Mouse (Mus musculus) inflammation-experienced regulatory T-cells (primary cell): ENCODE data around the gene Cenpb. TPM values are rescaled to one million over a fixed set of nuclear protein-coding genes. Genes with fewer than 3 reads are reported as not detected.

Experiments used
- polyA plus RNA-seq, 2 experiments: library from polyadenylated mRNA; unstranded; fragments of 100-300 nt; shearing (Covaris generic); gene quantifications; one replicate each; pipeline ENCODE4 v1.2.1; 2017

The Cenpb gene
- polyA plus RNA-seq: 10 to 100 TPM in 1 of 2 experiments, 1 to 10 TPM in 1; 7.6 to 11.6 TPM

DNA sequence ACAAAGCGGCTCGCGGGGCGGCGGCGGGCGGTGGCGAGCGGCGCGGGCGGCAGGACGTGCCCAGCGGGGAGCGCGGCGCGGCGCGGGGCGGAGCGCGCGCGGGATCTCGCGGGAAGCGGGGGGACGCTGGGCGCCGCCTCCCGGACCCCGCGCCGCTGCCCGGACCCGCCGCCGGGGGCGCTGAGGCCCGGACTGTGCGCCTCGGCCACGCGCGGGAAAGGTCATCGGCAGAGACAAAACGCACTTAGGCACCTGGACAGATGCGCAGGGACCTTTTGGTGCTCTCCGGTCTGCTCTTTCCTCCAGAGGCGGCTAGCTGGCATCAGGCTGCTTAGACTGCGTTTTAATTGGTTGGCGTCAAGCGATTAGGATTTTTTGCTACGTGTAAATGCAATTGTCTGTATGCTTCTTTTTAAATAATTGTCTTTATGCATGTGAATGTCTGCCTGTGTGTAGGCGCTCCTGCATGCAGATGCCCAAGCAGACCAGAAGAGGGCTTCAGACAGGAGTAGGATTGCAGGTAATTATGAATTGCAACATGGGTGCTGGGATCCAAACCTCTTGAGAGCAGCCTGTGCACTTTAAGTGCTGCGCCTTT, at the start of gene Cenpb:
Gene Cenpb, minus strand, starts transcription at position 78 of the 598 bp plus-strand sequence.

GRCm38 (mm10) chr2:131206778-131207177, 26.9 kb upstream of the Cenpb start, which contains the start of gene Ap5s1:
Ap5s1 (plus strand) TSS chr2:131207078.

DNA sequence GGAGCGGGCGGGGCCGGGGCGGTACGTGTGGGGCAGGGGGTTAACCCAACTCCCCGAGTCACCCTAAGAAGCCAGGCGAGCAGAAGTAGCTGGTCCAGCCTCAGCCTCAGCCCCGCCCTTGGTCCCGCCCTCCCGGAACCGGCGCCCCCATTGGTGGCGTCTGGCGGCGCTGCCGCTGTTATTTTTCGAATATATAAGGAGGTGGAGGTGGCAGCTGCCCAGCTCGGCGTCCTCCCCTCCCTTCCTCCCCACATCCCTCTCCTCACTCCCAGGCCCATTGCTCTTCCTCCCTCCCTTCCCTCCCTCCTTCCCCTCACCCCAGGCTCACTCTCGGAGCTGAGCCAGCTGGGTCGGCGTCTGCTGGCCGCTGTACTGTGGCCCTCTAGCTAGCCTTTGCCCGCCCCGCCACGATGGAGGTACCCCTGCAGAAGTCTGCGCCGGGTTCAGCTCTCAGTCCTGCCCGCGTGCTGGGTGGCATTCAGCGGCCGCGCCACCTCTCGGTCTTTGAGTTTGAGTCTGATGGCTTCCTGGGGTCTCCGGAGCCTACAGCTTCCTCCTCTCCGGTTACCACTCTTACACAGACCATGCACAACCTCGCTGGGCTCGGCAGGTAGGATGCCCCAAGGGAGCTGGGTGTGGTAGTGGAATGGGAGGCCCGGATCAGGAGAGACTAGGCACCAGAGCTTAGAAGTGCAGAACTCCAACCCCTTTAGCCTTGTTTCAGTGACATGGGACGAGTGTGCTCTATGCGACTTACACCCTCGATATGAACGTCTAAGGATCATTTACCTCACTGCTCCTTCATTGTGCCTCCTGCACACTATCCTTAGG, 7.1 kb upstream of the Cenpb start, which contains the start of the genes Cdc25b and Spef1:
Gene Cdc25b, plus strand, starts transcription at position 179 of the 831 bp plus-strand sequence.
Gene Spef1, minus strand, starts transcription at position 512 of the 831 bp plus-strand sequence.

DNA sequence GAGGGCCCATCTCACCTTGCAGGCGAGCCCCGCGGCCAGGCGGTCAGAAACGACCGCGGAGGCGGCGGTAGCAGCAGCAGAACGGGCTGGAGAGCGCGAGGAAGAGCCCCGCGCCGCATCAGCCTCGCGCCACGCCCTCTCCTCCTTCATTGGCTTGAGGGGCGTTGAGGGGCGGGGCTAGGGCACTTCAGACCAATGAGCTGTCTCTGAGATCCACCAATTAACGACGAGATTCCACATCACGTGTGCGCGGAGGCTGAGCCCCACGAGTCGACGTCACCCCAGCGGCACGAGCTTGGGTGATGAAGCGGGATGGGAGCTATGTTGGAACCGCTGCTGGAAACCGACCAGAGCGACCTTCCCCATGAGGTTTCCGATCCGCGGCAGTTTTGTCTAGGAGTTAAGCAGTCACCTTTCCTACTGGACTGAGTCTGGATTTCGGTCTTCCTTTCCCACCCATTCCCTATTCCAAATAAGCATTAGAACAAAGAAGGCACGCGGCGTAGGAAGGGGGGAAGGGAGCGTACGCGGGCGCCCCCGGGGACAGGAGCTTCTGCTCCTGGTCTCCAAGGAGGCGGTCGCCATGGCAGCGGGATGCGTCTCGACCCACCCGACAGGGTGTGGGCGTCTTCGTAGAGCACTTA, 19.8 kb downstream of the Cenpb start, which contains the start of gene 1700037H04Rik:
Gene 1700037H04Rik, minus strand, starts transcription at position 144 of the 644 bp plus-strand sequence.

GRCm38 (mm10) chr2:131132930-131133547, 46.8 kb downstream of the Cenpb start, which contains the start of gene Gm11037:
Gm11037 (plus strand) TSS chr2:131133497.

DNA sequence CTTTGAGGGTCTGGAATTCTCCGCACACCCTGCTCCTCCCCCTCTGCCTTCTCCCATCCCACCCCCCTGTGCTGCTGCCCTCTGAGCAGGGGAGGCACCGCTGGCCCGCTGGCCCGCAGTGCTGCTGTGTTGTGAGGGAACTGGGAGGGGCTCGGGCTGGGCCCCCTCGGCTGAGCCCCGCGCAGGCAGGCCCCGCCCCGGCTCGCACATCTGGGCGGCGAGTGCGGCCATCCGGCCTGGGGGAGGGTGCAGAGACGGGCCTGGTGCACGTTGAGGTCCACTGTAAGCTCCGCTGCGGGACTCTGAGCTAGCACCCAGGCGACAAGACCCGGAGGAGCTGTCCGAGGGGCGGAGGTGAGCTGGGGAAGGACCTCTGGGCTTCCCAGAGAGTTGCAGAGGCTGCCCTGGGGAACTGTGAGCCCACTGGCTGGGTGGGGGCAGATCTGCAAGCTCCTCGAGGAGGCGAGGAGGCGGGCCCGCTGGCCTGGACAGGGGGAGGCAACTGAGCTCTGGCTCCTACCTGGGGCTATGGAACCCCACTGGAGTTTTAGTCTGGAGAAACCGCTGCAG, 52.6 kb downstream of the Cenpb start, which contains the start of gene Hspa12b:
Gene Hspa12b, plus strand, starts transcription at position 120 of the 570 bp plus-strand sequence.

Other genes starting within 250 kb of the Cenpb start
- 1 to 10 TPM in 1 of 2 experiments, not detected in 1; 1.5 TPM for gene Gfra4, start 137.0 kb downstream of the Cenpb start, polyA plus RNA-seq
- gene Adam33, start 116.3 kb downstream of the Cenpb start, polyA plus RNA-seq: 1 to 10 TPM in 1 of 2 experiments, under 1 TPM in 1; 0.89 to 2.1 TPM
- 1 to 10 TPM in 1 of 2 experiments, under 1 TPM in 1; 0.18 to 2.0 TPM for gene Siglec1, start 93.3 kb downstream of the Cenpb start, polyA plus RNA-seq
- gene Hspa12b, start 52.8 kb downstream of the Cenpb start, polyA plus RNA-seq: under 1 TPM; 0.13 to 0.92 TPM
- not detected for gene Gm11037, start 46.6 kb downstream of the Cenpb start, polyA plus RNA-seq
- 10 to 100 TPM; 29.5 to 41.0 TPM for gene 1700037H04Rik, start 20.0 kb downstream of the Cenpb start, polyA plus RNA-seq
- 100 to 1,000 TPM in 1 of 2 experiments, 10 to 100 TPM in 1; 81.9 to 101 TPM for gene Cdc25b, start 6.9 kb upstream of the Cenpb start, polyA plus RNA-seq
- 1 to 10 TPM in 1 of 2 experiments, under 1 TPM in 1; 0.69 to 1.9 TPM for gene Spef1, start 7.2 kb upstream of the Cenpb start, polyA plus RNA-seq
- gene Ap5s1, start 27.0 kb upstream of the Cenpb start, polyA plus RNA-seq: 10 to 100 TPM; 21.0 to 28.8 TPM
- 10 to 100 TPM; 16.7 to 23.5 TPM for gene Mavs, start 54.0 kb upstream of the Cenpb start, polyA plus RNA-seq
- gene Pank2, start 82.4 kb upstream of the Cenpb start, polyA plus RNA-seq: 100 to 1,000 TPM in 1 of 2 experiments, 10 to 100 TPM in 1; 97.9 to 102 TPM
- gene Rnf24, start 172.8 kb upstream of the Cenpb start, polyA plus RNA-seq: 1 to 10 TPM in 1 of 2 experiments, under 1 TPM in 1; 0.77 to 1.5 TPM